Mouse (Mus musculus): Measurements from ENCODE around the gene M1ap. TPM values are rescaled to one million over a fixed set of nuclear protein-coding genes. Genes with fewer than 3 reads are reported as not detected.

Gene M1ap
- polyA plus RNA-seq, 1 experiment from 2014 or later: 12.3 TPM

- Histone ChIP-seq H3K4me3 (replicated peaks) (peak overlapping the region; percentile 25), H3K9ac (peak overlapping the region; percentile 34), H3K4me1 (replicated peaks) (peaks cover 24% of the 10 kb centered on the region), H3K27me3 (no peaks in the 10 kb centered on the region), H3K27ac (replicated peaks) (peak overlapping the region; percentile 92), H3K4me2 (peak overlapping the region; percentile 61), H3K36me3 (replicated peaks) (no peaks in the 10 kb centered on the region), H3K9me3 (replicated peaks) (no peaks in the 10 kb centered on the region)
- 3% methylated on average over 11 of the region's 11 CpGs for WGBS (ENCODE audit: insufficient replicate concordance)
- peak; percentile 94 for ATAC-seq (ENCODE audit: insufficient read depth)
These were observed 50.1 kb downstream of the M1ap start for GRCm38 (mm10) chr6:82996740-82997315.

GRCm38 (mm10) chr6:82997511-82998102 lies 50.9 kb downstream of the M1ap start:
- Histone ChIP-seq H3K9me3 (replicated peaks) (no peaks in the 10 kb centered on the region), H3K4me2 (peak overlapping the region; percentile 61), H3K4me1 (replicated peaks) (peaks cover 28% of the 10 kb centered on the region), H3K27ac (replicated peaks) (peak overlapping the region; percentile 92), H3K27me3 (no peaks in the 10 kb centered on the region), H3K36me3 (replicated peaks) (no peaks in the 10 kb centered on the region), H3K9ac (peak overlapping the region; percentile 34), H3K4me3 (replicated peaks) (no peak overlapping the region)
- 20% methylated on average over 7 of the region's 7 CpGs for WGBS (ENCODE audit: insufficient replicate concordance)
- ATAC-seq (ENCODE audit: insufficient read depth): no peak; the same call in 1 of the 2 replicates

GRCm38 (mm10) chr6:82998326-82998725 lies 51.6 kb downstream of the M1ap start:
- Histone ChIP-seq H3K36me3 (replicated peaks) (no peaks in the 10 kb centered on the region), H3K4me3 (replicated peaks) (no peak overlapping the region), H3K9ac (no peak overlapping the region), H3K9me3 (replicated peaks) (no peaks in the 10 kb centered on the region), H3K27me3 (no peaks in the 10 kb centered on the region), H3K27ac (replicated peaks) (peak overlapping the region; percentile 92), H3K4me1 (replicated peaks) (peaks cover 31% of the 10 kb centered on the region), H3K4me2 (no peak overlapping the region)
- 62% methylated on average over 4 of the region's 4 CpGs for WGBS (ENCODE audit: insufficient replicate concordance)
- no peak for ATAC-seq (ENCODE audit: insufficient read depth)

GRCm38 (mm10) chr6:82999986-83000385 lies 53.3 kb downstream of the M1ap start:
- no peak overlapping the region for H3K4me3 ChIP-seq (replicated peaks)
- H3K4me1 ChIP-seq (replicated peaks): peaks cover 48% of the 10 kb centered on the region
- no peaks in the 10 kb centered on the region for H3K9me3 ChIP-seq (replicated peaks)
- WGBS (ENCODE audit: insufficient replicate concordance): 76% methylated on average over 8 of the region's 8 CpGs
- H3K36me3 ChIP-seq (replicated peaks): no peaks in the 10 kb centered on the region
- ATAC-seq (ENCODE audit: insufficient read depth): no peak
- H3K4me2 ChIP-seq: no peak overlapping the region
- H3K27me3 ChIP-seq: no peaks in the 10 kb centered on the region
- H3K9ac ChIP-seq: no peak overlapping the region
- H3K27ac ChIP-seq (replicated peaks): no peak overlapping the region

- no peaks in the 10 kb centered on the region for H3K9me3 ChIP-seq (replicated peaks)
- no peaks in the 10 kb centered on the region for H3K36me3 ChIP-seq (replicated peaks)
- WGBS (ENCODE audit: insufficient replicate concordance): 97% methylated on average over 1 of the region's 1 CpGs
- H3K4me1 ChIP-seq (replicated peaks): peaks cover 39% of the 10 kb centered on the region
- H3K27me3 ChIP-seq: no peaks in the 10 kb centered on the region
- no peak overlapping the region for H3K4me3 ChIP-seq (replicated peaks)
- no peak for ATAC-seq (ENCODE audit: insufficient read depth)
- H3K27ac ChIP-seq (replicated peaks): peak overlapping the region; percentile 63
- H3K9ac ChIP-seq: no peak overlapping the region
- H3K4me2 ChIP-seq: no peak overlapping the region
These were observed 56.4 kb downstream of the M1ap start for GRCm38 (mm10) chr6:83003082-83003481.

GRCm38 (mm10) chr6:83003850-83004249 lies 57.1 kb downstream of the M1ap start:
- Histone ChIP-seq H3K36me3 (replicated peaks) (no peaks in the 10 kb centered on the region), H3K4me3 (replicated peaks) (0 out of 2 replicates have a peak overlapping the region, but pooled peaks have one; percentile 0), H3K9me3 (replicated peaks) (no peaks in the 10 kb centered on the region), H3K27ac (replicated peaks) (peak overlapping the region; percentile 63), H3K4me1 (replicated peaks) (peaks cover 40% of the 10 kb centered on the region), H3K27me3 (no peaks in the 10 kb centered on the region), H3K9ac (0 out of 2 replicates have a peak overlapping the region, but pooled peaks have one; percentile 4), H3K4me2 (peak overlapping the region; percentile 27)
- peak; percentile 66 for ATAC-seq (ENCODE audit: insufficient read depth)
- 52% methylated on average over 5 of the region's 5 CpGs for WGBS (ENCODE audit: insufficient replicate concordance)

- Histone ChIP-seq H3K36me3 (replicated peaks) (no peaks in the 10 kb centered on the region), H3K9me3 (replicated peaks) (no peaks in the 10 kb centered on the region), H3K4me2 (peak overlapping the region; percentile 27; the same call in 1 of the 2 replicates), H3K4me1 (replicated peaks) (peaks cover 44% of the 10 kb centered on the region), H3K27ac (replicated peaks) (peak overlapping the region; percentile 63), H3K9ac (0 out of 2 replicates have a peak overlapping the region, but pooled peaks have one; percentile 4), H3K4me3 (replicated peaks) (0 out of 2 replicates have a peak overlapping the region, but pooled peaks have one; percentile 0), H3K27me3 (no peaks in the 10 kb centered on the region)
- ATAC-seq (ENCODE audit: insufficient read depth): no peak
- WGBS (ENCODE audit: insufficient replicate concordance): 54% methylated on average over 2 of the region's 2 CpGs
These were observed 57.6 kb downstream of the M1ap start for GRCm38 (mm10) chr6:83004309-83004708.

GRCm38 (mm10) chr6:83004872-83005271 lies 58.2 kb downstream of the M1ap start:
- Histone ChIP-seq H3K4me2 (0 out of 2 replicates have a peak overlapping the region, but pooled peaks have one; percentile 27), H3K4me1 (replicated peaks) (peaks cover 49% of the 10 kb centered on the region), H3K27me3 (no peaks in the 10 kb centered on the region), H3K27ac (replicated peaks) (peak overlapping the region; percentile 63), H3K4me3 (replicated peaks) (no peak overlapping the region), H3K9ac (no peak overlapping the region), H3K9me3 (replicated peaks) (no peaks in the 10 kb centered on the region), H3K36me3 (replicated peaks) (no peaks in the 10 kb centered on the region)
- WGBS (ENCODE audit: insufficient replicate concordance): 30% methylated on average over 7 of the region's 7 CpGs
- ATAC-seq (ENCODE audit: insufficient read depth): peak; percentile 60

- Histone ChIP-seq H3K9ac (no peak overlapping the region), H3K27ac (replicated peaks) (peak overlapping the region; percentile 63), H3K4me2 (no peak overlapping the region), H3K27me3 (no peaks in the 10 kb centered on the region), H3K4me3 (replicated peaks) (no peak overlapping the region), H3K9me3 (replicated peaks) (no peaks in the 10 kb centered on the region), H3K36me3 (replicated peaks) (no peaks in the 10 kb centered on the region), H3K4me1 (replicated peaks) (peaks cover 55% of the 10 kb centered on the region)
- no peak for ATAC-seq (ENCODE audit: insufficient read depth)
- WGBS (ENCODE audit: insufficient replicate concordance): 60% methylated on average over 10 of the region's 10 CpGs
These were observed 58.8 kb downstream of the M1ap start for GRCm38 (mm10) chr6:83005444-83006011.

GRCm38 (mm10) chr6:83006114-83006513 lies 59.4 kb downstream of the M1ap start:
- 45% methylated on average over 6 of the region's 6 CpGs for WGBS (ENCODE audit: insufficient replicate concordance)
- 0 out of 2 replicates have a peak overlapping the region, but pooled peaks have one; percentile 14 for H3K27ac ChIP-seq (replicated peaks)
- H3K4me1 ChIP-seq (replicated peaks): peaks cover 61% of the 10 kb centered on the region

GRCm38 (mm10) chr6:83008659-83009058 lies 62.0 kb downstream of the M1ap start:
- 25% methylated on average over 3 of the region's 3 CpGs for WGBS (ENCODE audit: insufficient replicate concordance)
- peaks cover 76% of the 10 kb centered on the region for H3K4me1 ChIP-seq (replicated peaks)
- H3K27ac ChIP-seq (replicated peaks): peak overlapping the region; percentile 99

More at GRCm38 (mm10) chr6:83006114-83006513, 59.4 kb downstream of the M1ap start:
- ATAC-seq (ENCODE audit: insufficient read depth): no peak
- no peak overlapping the region for H3K4me2 ChIP-seq
- no peaks in the 10 kb centered on the region for H3K9me3 ChIP-seq (replicated peaks)
- H3K4me3 ChIP-seq (replicated peaks): no peak overlapping the region
- H3K36me3 ChIP-seq (replicated peaks): no peaks in the 10 kb centered on the region
- H3K9ac ChIP-seq: no peak overlapping the region
- H3K27me3 ChIP-seq: no peaks in the 10 kb centered on the region

More at GRCm38 (mm10) chr6:83008659-83009058, 62.0 kb downstream of the M1ap start:
- H3K4me2 ChIP-seq: no peak overlapping the region
- H3K9ac ChIP-seq: no peak overlapping the region
- no peak overlapping the region for H3K4me3 ChIP-seq (replicated peaks)
- H3K9me3 ChIP-seq (replicated peaks): no peaks in the 10 kb centered on the region
- H3K27me3 ChIP-seq: no peaks in the 10 kb centered on the region
- no peaks in the 10 kb centered on the region for H3K36me3 ChIP-seq (replicated peaks)
- no peak for ATAC-seq (ENCODE audit: insufficient read depth)

All from liver, embryonic 15.5 days (tissue).